Mouse (Mus musculus) kidney, postnatal 4 days (tissue): ENCODE data around the gene Lpp.

ENCODE experiments used
- DNase-seq, 2 experiments: peaks; one replicate each; pipeline ENCODE4 v3.0.0; 2021; ENCODE audit warnings: mixed read lengths in 2 of 2

The Lpp gene

GRCm38 (mm10) chr16:24568061-24568460 lies 174.8 kb downstream of the Lpp start:
- DNase-seq, result peak; percentile 20 to 42

DNA sequence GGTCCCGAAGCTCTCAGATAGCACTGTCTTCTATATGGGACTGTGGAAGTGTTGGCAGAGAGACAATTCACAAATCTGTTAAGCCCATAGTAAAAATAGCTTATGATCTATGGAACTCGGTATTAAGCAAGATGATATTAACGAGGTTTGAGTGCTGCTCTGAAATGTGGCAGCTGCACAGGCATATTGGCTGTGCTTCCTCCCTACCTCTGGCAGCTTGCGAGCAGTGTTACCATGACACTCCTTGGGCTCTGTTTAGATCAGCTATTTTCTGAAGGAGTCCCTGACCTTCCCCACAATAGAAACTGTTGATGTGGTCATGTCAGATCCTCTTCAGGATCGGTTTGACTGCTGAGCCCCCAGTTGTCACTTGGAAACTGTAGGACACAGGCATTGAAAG lies 176.4 kb downstream of the Lpp start:
- no peak for DNase-seq

- DNase-seq, result no peak
These were observed 183.7 kb downstream of the Lpp start for GRCm38 (mm10) chr16:24576999-24577398.

DNA sequence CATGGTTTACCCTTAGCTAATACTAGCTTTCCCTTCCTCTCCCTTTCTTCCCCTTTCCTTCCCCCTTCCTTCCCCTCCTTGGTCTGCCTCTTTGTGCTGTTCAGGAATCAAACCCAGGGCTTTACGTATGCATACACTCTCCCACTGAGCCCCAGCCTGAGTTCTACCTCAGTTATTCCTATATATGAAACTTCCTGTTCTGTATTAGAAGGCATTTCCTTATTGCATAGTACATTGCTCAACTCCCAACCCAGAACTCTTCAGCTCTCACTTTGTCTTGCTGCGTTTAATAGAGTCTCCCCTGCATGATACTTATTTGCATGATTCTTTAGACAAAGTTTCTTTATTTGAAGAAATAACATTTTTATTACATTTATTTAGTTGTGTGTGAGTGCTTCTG lies 184.5 kb downstream of the Lpp start:
- DNase-seq, result no peak

DNA sequence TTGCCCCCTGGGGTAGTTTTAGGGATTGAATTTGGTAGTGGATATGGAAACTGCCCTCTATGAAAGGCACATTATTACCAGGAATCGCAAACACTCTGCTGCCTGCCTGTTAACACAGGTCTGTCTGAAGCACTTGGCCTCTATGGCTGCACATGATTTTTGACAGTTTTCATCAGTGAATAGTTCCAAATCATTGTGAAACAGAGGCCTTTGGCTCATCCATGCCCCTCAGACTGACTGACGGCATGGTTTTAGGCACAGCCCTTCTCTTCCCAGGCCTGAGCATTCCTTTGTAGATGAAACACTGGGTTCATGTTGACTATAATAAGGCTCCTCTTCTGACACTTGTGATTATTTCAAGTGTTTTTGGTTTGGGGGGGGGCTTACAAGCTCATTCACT lies 189.5 kb downstream of the Lpp start:
- no peak for DNase-seq

DNA sequence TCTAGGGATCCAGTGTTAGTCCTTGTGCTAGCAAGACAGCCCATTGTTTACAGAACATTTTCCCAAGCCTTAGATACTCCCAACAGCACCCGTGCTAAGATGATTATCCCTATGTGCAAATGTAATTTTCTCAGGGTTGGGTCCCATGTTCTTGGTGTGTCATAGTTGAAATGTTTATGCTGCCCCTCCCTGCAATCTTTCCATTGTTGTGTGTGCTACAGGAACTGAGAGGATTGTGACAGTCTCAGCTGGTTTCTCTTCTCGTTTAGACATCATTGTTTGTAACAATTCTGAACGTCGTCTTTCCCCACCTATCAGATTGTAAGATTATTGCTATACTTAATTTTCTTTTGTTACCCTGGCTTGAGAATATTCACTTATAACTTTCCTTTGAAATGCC lies 200.2 kb downstream of the Lpp start:
- no peak for DNase-seq

- no peak for DNase-seq
These were observed 201.2 kb downstream of the Lpp start for GRCm38 (mm10) chr16:24594508-24594907.

DNA sequence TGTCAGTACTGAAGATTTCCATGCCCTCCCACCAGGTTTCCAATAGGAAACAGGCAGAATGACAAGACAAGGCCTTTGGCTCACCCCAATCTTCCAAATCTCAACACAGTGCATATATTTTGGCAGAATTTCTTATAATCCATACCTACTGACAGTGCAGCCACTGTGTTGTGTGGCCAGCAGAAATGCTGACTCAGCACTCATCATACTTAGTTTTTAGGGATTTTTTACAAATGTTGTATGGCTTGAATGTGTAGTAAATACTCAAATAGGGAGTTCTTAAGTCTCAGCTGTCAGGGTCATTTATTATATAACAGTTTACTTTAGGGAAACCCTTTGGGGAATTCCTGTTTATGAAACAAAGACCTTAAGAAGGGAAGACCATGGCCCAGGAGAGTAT lies 202.2 kb downstream of the Lpp start:
- no peak for DNase-seq

DNA sequence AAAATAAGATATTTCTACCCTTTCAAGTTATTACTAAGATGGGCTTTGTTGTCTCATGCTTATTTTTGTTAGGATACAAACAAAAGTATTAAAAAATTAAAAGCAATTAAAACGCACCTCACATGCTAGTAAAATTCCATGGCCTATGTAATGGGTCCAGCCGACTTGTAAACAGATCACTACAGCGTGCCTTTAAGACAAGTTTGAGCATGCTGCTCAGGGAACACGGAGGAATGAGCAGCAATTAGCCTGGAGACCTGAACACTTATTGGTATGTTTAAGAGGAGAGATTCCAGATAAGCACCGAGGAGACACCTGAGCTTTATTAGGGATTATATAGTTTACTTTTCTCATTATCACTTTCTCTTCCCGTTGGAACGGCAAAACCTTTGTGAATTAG lies 205.3 kb downstream of the Lpp start:
- DNase-seq, result no peak

DNA sequence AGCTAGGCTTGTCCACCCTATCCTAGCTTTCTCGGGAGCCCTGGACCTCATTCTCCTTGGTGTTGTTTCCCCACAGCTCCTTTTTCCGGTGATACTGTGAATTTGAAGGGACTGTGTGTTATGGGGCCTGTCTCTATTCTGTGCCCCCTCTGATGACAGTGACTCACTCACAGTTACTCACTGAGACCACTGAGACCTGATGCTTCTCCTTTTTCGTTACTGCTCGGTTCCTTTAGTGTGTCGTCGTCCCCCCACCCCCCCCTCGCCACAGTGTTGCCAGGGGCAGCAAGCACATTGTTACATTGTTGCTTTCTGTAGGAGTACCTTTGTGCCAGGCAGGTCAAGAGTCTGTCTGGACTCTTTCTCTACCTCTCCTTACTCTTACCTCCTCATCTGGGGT lies 206.5 kb downstream of the Lpp start:
- DNase-seq, result no peak

DNA sequence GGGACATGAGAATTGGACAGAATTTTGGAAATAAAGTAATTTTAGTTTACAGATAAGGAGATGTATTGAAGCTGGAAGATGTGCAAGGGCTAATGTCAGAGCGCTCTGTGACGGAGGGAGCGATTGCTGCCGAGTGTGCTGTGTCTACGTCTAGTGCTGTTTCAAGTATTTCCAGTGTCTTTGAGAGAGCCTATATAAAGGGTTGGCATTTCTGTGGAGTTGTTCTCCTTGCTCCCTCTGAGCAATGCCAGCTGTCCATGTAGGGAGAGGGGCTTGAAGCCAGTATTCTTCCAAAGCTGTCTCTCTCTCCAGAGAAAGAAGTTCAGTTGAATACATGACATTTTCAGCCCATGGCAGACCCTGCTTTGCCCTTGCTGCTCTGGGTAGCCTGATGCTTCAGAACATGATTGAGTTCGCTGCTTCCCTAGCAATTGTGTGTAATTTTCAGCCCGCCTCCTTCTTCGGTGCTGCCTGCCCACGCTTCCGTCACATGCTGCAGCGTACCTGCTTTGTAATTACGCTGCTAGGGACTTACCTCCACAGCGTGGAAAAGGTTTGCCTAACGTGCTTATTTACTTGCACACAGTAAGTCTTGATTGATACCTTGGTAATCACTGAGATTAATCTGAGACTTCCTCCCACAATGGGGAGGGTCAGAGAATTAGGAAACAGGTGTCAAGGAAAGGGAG lies 207.1 kb downstream of the Lpp start:
- DNase-seq, result no peak

- no peak for DNase-seq
These were observed 210.0 kb downstream of the Lpp start for GRCm38 (mm10) chr16:24603342-24603741.

DNA sequence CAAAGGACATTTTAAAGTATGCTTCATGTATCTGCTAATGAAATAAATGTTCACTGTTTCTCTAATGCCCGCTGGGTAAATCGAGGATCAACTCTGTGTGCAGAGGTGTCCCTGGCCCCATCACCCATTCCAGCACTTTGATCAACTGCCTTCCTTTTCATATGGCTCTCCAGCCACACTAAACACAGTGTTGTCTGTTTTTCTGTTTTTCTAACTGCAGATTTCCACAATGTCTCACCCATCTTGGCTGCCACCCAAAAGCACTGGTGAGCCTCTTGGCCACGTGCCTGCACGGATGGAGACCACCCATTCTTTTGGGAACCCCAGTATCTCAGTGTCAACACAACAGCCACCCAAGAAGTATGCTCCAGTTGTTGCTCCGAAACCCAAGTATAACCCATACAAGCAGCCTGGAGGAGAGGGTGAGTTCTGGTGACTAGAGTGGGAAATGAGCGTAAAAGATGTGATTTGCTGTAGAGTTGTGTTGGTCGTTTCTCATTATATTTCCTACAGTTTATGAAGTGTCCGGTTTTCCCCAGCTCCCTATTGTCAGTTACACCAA lies 214.7 kb downstream of the Lpp start:
- DNase-seq, result peak; percentile 16 to 25

- DNase-seq, result no peak
These were observed 226.2 kb downstream of the Lpp start for GRCm38 (mm10) chr16:24619458-24619857.

- DNase-seq, result no peak
These were observed 226.7 kb downstream of the Lpp start for GRCm38 (mm10) chr16:24620021-24620420.

DNA sequence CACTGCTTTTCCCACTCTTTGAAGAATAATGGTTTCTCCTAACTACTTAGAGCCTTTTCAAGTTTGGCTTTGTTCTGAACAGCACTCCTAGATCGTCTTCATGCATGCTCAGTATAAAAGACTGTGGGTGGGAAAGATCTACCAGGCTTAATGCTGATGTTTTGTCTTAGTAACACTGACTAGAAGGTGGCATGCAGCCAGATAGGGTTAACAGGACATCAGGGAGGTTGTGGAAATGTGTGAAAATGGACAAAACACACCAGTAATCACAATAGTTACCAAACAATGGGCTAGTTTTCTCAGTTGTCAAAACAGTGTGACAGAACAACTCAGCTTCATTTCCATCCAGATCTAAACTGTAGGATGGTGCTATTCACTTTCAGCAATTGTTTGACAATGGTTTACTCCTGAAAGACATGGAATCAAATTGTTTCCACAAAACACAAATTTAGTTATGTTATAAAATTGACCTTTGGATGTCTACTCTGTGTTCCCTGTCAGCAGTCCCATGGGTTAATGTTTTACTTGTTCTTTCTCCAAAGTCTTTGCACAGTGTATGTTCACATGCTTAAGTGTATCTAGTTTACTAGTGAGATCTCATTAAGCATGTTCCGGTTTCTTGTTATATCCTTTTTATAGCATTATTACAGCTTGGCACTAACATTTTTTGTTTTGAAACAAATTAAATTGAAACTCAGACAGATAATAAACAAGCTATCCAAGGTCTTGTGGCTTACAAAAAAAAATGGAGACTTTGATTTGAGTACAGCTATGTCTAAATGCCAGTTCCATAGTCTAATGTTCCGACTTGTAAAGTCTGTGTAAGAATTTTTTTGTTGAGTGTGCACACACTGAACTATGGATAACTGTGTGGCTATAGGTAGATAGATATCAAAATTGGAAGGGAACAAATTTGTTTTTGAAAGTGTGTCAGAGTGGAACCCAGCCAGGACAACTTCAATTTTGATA lies 229.2 kb downstream of the Lpp start:
- DNase-seq, result no peak

GRCm38 (mm10) chr16:24624335-24624734 lies 231.0 kb downstream of the Lpp start:
- no peak for DNase-seq

GRCm38 (mm10) chr16:24625576-24625975 lies 232.3 kb downstream of the Lpp start:
- no peak for DNase-seq

GRCm38 (mm10) chr16:24628779-24629178 lies 235.5 kb downstream of the Lpp start:
- no peak for DNase-seq

DNA sequence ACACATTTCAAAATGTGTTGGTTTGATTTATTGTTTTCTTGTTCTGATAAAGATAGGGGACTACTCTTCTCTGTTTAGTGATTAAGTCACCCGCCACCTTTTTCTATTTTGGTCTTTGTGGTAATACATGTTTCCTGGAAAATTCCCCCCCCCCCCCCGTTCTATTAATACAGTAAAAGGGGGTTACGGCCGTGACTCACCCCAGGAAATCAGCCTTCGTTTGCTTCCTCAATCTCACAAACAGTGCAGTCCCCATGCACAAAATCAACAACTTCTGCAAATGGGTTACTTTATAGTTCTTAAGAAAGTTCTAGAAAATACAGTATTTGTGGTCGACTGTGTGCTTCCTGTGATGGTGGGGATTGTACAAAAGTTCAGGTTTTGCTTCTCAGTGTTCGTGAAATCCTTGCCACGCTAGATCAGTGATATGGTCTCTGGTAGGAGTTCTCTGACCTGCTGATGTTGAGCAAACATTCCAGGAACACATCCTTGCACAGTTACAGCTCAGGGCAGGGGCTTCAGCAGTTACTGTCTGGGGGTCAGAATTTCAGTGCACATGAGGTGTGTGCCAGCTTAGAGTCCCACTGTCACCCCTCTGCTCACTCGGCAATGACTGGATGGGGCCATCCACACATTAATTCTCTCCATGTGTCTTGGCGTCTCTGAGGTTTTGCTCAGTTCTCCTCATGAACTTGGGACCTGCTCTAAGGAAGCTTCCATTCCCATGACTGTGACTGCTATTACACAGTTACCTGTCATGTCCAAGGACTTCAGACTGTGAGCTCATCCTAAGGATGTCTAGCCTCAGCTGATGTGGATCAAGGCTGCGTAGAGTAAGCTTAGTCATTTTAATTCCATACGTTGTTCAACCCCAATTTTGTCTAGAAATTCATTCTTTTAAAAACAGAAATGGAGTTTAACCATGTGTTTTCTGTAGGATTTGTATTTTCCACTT lies 236.2 kb downstream of the Lpp start:
- no peak for DNase-seq

DNA sequence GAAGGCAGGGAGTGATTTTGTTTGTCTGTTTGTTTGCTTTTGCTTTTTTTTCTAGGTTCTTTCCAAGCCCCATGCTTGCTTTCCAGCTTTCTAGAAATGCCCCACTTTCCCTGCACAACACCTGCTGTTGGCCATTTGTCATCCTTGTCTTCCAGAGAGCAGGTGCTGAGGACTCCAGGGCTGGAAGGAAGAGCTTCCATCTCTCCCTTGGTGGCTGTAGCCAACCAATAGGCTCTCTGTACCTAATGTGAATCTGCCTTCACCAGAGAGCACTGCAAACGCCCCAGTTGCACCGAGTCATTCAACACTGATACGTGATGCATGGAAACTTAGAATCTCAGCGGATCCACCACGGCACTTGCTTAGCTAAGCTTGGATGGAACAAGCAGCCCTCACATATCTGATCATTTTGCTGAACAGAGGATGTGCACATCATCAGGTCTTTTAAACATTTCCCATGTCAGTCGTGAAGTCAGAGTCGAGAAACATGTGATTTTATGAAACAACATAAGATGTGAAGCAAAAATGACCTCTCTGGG lies 242.1 kb downstream of the Lpp start:
- DNase-seq, result no peak

- no peak for DNase-seq
These were observed 243.6 kb downstream of the Lpp start for GRCm38 (mm10) chr16:24636894-24637293.
